Mouse (Mus musculus) stomach, embryonic 14.5 days (tissue): ENCODE data around the gene Lrrn2. TPM values are rescaled to one million over a fixed set of nuclear protein-coding genes. Genes with fewer than 3 reads are reported as not detected.

Source experiments
- ATAC-seq: fragments of 200-750 bp; cut with Nextera tagmentation; 2 replicates; pipeline ENCODE4 v1.8.0; 2017; ENCODE audit warnings: low read depth, moderate TSS enrichment; ENCODE audit not compliant: insufficient number of reproducible peaks, insufficient read depth, low FRiP score
- H3K27ac ChIP-seq: fragments of 300-500 bp; sonication (generic); 2 replicates; pipeline ENCODE4 v1.5.1; 2014; ENCODE audit warnings: mild to moderate bottlenecking, low read length, moderate library complexity, mixed read lengths
- H3K27me3 ChIP-seq: fragments of 300-500 bp; sonication (generic); 2 replicates; pipeline ENCODE4 v1.6.1; 2014; ENCODE audit warnings: low read length, control low read depth, mixed read lengths; ENCODE audit not compliant: control insufficient read depth, insufficient read depth
- H3K36me3 ChIP-seq: fragments of 300-500 bp; sonication (generic); 2 replicates; pipeline ENCODE4 v1.6.1; 2014; ENCODE audit warnings: mild to moderate bottlenecking, control low read depth, low read length, moderate library complexity, mixed read lengths; ENCODE audit not compliant: control insufficient read depth, insufficient read depth
- H3K4me1 ChIP-seq: fragments of 300-500 bp; sonication (generic); 2 replicates; pipeline ENCODE4 v1.6.1; 2014; ENCODE audit warnings: low read length, control low read depth, mixed read lengths; ENCODE audit not compliant: control insufficient read depth, insufficient read depth
- H3K4me2 ChIP-seq: fragments of 300-500 bp; sonication (generic); replicated peaks from 2 replicates; pipeline ENCODE4 v1.6.1; 2014; ENCODE audit warnings: low read depth, low read length, control low read depth
- H3K4me3 ChIP-seq: fragments of 300-500 bp; sonication (generic); 2 replicates; pipeline ENCODE4 v1.5.1; 2014; ENCODE audit warnings: low read depth, low read length, control low read depth
- H3K9ac ChIP-seq: fragments of 300-500 bp; sonication (generic); replicated peaks from 2 replicates; pipeline ENCODE4 v1.6.1; 2014; ENCODE audit warnings: low read depth, mild to moderate bottlenecking, control low read depth, low read length, moderate library complexity, mixed read lengths
- H3K9me3 ChIP-seq: fragments of 300-500 bp; sonication (generic); 2 replicates; pipeline ENCODE4 v1.6.1; 2016; ENCODE audit warnings: low read depth, low read length, control low read depth; ENCODE audit not compliant: control insufficient read depth
- WGBS: fragments of 180-500 bp; shearing (Covaris S2); extraction: QIAGEN DNeasy Blood & Tissue Kit; methylation state at CpG from one replicate; pipeline ENCODE4 v1.1.7; 2014; 5-methylcytosine and 5-hydroxymethylcytosine counted together
- polyA plus RNA-seq: library from polyadenylated mRNA; unstranded; fragments of >200 nt; fragmentation: Nextera tagmentation; extraction: Ambion mirVana; gene quantifications from 2 replicates; pipeline ENCODE4 v1.2.1, GENCODE M21; 2014

Lrrn2 gene
- polyA plus RNA-seq, 1 experiment from 2014 or later: 5.1 TPM

DNA sequence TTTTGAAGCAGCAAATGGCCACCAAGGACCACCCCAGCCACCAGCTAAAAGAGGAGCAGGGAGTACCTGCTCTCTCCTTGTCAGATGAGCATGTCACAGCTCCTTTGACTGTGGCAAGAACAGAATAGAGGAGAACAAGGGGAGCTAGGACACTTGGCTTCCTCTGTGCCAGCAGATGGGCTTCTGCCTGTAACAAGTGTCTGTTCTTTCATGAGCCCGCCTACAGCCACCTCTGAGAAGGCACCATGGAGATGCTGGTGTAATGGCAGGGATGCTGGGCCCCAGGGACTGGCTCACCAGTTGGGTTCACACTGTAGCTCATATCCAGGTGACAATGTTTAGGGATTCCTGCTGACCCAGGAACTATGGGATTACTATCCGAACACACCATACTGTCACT, 12.0 kb downstream of the Lrrn2 start:
- Histone ChIP-seq H3K9ac (no peak overlapping the region), H3K4me3 (no peak overlapping the region), H3K36me3 (no peaks in the 10 kb centered on the region), H3K27ac (no peak overlapping the region), H3K27me3 (no peaks in the 10 kb centered on the region), H3K4me2 (no peak overlapping the region), H3K4me1 (0 out of 2 replicates have a peak, but pooled peaks cover 2% of the 10 kb centered on the region), H3K9me3 (no peaks in the 10 kb centered on the region)
- WGBS: 73% methylated on average over 2 of the region's 2 CpGs
- ATAC-seq: no peak

DNA sequence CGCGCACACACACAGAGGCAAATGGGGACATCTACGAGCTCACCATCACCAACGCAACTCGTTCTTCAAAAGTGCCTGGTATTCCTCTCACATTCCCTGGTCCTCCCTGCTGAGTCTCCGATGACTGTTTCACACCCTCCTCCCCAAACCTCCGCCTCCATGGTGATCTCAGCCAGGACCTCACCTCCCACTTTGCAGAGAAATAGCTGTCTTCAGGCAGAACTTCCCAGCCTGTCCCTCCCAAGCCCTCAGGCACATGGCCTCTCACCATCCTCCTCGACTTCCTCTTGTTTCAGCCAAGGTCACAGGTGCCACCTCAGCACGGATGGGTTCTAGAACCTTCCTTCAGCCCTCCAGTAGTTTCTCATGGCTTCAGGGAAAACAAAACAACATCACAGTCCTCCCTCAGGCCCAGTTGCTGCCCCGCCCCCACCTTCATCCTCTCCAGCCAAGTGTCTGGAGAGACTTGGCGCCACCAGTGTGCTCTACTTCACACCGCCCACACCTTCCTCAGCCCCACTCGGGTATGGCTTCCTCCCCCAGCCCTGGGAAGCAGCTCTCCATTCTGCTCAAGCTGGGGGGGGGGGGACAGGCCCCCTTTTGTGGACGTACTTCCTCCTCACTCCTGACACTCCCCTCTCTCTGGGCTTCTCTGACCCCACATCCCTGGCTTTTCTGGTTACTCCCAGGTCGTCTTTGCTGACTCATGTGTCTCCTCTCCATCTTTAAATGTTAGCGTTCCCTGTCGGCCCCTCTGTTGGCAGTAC, 13.4 kb downstream of the Lrrn2 start:
- Histone ChIP-seq H3K9me3 (no peaks in the 10 kb centered on the region), H3K36me3 (no peaks in the 10 kb centered on the region), H3K27me3 (no peaks in the 10 kb centered on the region), H3K27ac (no peak overlapping the region), H3K4me2 (no peak overlapping the region), H3K4me3 (no peak overlapping the region), H3K4me1 (0 out of 2 replicates have a peak, but pooled peaks cover 2% of the 10 kb centered on the region), H3K9ac (no peak overlapping the region)
- ATAC-seq: no peak
- 52% methylated on average over 17 of the region's 17 CpGs for WGBS

DNA sequence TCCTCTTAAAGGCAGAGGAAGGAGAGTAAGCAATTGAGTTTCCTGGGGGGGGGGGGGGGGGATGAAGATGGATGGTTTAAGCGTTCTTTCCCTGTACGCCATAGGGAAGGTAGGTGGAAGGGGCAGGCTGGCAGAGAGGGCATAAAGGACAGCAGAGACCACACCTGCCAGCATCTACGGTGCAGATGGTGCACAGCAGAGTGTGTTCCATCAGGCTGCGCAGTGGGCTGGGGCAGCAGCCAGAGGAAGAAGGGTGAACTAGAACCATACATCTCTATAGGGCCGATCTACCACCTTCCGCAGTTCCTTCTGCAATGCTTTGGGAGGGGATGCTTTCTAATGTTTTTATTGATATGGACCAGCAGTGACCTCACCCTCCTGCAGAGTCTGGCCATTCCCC, 19.0 kb downstream of the Lrrn2 start:
- no peaks in the 10 kb centered on the region for H3K9me3 ChIP-seq
- H3K9ac ChIP-seq: no peak overlapping the region
- H3K27ac ChIP-seq: no peak overlapping the region
- no peaks in the 10 kb centered on the region for H3K4me1 ChIP-seq
- no peaks in the 10 kb centered on the region for H3K27me3 ChIP-seq
- no peak for ATAC-seq
- H3K4me3 ChIP-seq: no peak overlapping the region
- H3K4me2 ChIP-seq: no peak overlapping the region
- H3K36me3 ChIP-seq: no peaks in the 10 kb centered on the region
- WGBS: 90% methylated on average over 6 of the region's 6 CpGs

DNA sequence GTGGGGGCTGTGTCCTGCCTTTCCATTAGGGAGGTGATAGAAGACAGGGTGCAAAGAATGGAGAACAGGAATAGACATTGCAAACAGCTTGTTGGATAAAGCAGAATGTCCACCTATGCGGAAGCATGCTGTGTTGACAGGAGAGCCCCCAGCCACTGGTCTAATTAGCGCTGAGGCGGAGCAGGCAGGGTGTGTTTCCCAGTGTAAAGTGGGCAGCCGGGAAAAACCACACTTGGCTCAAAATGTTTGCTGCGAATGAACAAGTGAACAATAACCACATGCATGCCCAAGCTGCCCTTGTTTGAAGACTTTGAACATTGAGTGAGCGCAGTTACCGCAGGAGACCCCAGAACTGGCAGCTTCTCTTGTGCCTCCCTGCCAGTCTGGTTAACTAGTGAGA, 19.6 kb downstream of the Lrrn2 start:
- Histone ChIP-seq H3K9ac (no peak overlapping the region), H3K27me3 (no peaks in the 10 kb centered on the region), H3K27ac (no peak overlapping the region), H3K4me2 (no peak overlapping the region), H3K4me1 (no peaks in the 10 kb centered on the region), H3K9me3 (no peaks in the 10 kb centered on the region), H3K4me3 (no peak overlapping the region), H3K36me3 (no peaks in the 10 kb centered on the region)
- WGBS: 72% methylated on average over 7 of the region's 7 CpGs
- no peak for ATAC-seq

DNA sequence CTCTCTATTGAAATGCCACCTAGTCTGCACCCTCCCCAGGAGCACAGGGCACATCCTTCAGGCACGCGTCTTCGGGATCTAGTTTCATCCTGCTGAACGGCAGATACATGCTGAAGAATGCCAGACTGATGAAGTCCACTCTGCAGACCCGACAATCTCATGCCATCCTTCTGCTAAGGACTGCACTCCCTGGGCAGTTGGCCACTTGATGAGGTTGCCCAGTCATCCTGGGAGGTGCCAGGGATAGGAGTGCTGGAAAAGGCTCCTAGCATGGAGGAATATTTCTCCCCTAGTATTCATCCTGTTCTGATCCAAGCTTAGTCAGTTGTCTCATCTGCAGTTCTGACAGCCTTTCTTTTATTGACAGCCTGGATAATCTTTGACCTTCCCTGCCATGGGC, 20.9 kb downstream of the Lrrn2 start:
- Histone ChIP-seq H3K4me1 (no peaks in the 10 kb centered on the region), H3K4me2 (no peak overlapping the region), H3K27me3 (no peaks in the 10 kb centered on the region), H3K36me3 (no peaks in the 10 kb centered on the region), H3K4me3 (no peak overlapping the region), H3K9me3 (no peaks in the 10 kb centered on the region), H3K9ac (no peak overlapping the region), H3K27ac (no peak overlapping the region)
- no peak for ATAC-seq
- WGBS: 79% methylated on average over 5 of the region's 5 CpGs

DNA sequence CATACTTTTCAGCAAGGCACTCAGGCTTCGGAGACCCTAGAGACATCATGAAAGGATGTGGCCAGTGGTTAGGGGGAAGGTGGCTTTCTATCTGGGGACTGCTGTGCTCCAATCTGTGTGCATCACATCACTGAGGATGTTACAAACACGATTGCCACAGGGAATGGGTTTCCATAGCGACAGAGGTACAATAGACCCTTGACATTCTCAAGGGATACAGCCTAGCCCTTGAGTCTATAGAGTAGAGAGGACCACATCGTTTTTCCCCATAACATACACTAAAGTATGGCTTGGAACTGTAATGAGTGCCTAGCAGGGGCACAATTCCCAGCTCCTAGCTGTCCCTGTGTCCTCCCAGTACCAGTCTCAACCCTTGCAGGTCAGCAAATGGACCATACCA, 23.4 kb downstream of the Lrrn2 start:
- H3K27me3 ChIP-seq: no peaks in the 10 kb centered on the region
- H3K4me2 ChIP-seq: no peak overlapping the region
- H3K9me3 ChIP-seq: no peaks in the 10 kb centered on the region
- no peaks in the 10 kb centered on the region for H3K4me1 ChIP-seq
- no peak overlapping the region for H3K9ac ChIP-seq
- H3K36me3 ChIP-seq: no peaks in the 10 kb centered on the region
- no peak overlapping the region for H3K4me3 ChIP-seq
- no peak for ATAC-seq
- no peak overlapping the region for H3K27ac ChIP-seq
- WGBS: 68% methylated on average over 4 of the region's 4 CpGs

DNA sequence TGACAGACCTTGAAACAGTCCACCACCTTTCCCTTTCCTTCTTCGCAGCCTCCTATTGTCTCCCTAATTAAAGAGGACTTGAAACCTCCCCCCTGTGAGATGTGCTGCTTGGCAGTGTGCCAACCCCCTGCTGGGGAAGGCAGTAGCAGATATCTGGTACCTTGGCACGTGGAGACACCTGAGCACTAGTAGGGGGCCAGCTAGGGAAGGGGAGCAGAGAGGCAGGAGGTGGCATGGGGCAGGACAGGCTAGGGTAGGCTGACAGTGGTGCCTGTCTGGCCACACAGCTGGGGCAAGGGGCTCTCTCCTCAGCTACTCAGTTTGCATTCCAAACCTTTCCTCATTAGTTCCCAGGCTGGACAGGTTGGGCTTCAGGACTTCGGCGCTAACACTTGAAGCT, 29.0 kb downstream of the Lrrn2 start:
- Histone ChIP-seq H3K27me3 (no peaks in the 10 kb centered on the region), H3K9ac (no peak overlapping the region), H3K4me3 (no peak overlapping the region), H3K4me1 (no peaks in the 10 kb centered on the region), H3K36me3 (no peaks in the 10 kb centered on the region), H3K27ac (no peak overlapping the region), H3K4me2 (no peak overlapping the region), H3K9me3 (no peaks in the 10 kb centered on the region)
- WGBS: 61% methylated on average over 4 of the region's 4 CpGs
- no peak for ATAC-seq

DNA sequence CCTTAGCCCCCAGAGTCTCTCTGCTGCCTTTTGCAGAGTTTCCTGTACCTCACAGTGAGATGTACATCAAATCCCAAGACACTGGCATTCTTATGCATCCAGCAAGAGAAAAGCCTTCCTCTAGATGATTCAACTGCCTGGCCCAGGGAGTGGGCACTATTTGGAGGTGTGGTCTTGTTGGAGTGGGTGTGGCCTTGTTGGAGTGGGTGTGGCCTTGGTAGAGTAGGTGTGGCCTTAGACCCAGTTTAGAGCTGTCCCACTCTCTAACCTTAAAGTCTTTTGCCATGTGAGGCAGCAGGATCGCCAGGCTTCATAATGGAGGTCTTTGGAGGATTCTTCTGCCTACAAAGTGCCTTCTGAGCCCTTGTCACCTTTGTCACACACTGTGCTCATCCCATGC, 29.9 kb downstream of the Lrrn2 start:
- WGBS: 80% methylated on average over 1 of the region's 1 CpGs
- no peaks in the 10 kb centered on the region for H3K27me3 ChIP-seq
- H3K36me3 ChIP-seq: no peaks in the 10 kb centered on the region
- H3K9ac ChIP-seq: no peak overlapping the region
- H3K27ac ChIP-seq: no peak overlapping the region
- no peak overlapping the region for H3K4me3 ChIP-seq
- no peaks in the 10 kb centered on the region for H3K4me1 ChIP-seq
- H3K4me2 ChIP-seq: no peak overlapping the region
- ATAC-seq: no peak
- H3K9me3 ChIP-seq: no peaks in the 10 kb centered on the region
